Mouse (Mus musculus): ENCODE measurements at regions not wholly inside any gene's neighbourhood (a gene's known extent, or its start where the extent isn't known, plus 50 kb on each side); places are given as distances from the start of the nearest gene placed in this dataset.

DNA sequence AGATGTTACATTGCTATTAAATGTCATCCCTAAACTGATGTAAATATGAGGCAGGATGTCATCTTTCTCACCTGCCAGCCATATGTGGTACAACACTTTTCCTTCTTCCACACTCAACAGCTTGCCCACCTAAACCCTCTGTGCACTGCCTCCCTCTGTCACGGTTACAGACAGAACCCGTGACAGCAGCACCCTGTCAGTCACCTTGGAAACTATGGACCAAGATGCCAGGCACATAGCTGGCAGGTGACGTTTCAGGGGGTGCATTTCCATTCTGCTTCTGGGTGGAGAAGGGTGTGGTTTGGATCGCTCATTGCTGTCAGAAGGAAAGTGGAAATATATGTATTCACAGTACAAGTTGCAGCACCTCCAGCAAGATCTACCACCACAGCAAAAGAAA is 100.2 kb upstream of the Npas2 start:
- TF ChIP-seq GATA1 (IDR thresholded peaks at IDR 0.05; ENCODE audit: borderline replicate concordance, low read length), result no peak
- TF ChIP-seq FLI1 (IDR thresholded peaks at IDR 0.05; ENCODE audit: low read length), result no peak

Data from megakaryocyte, embryonic 14.5 days (primary cell).